Mouse (Mus musculus): ENCODE data around the gene Bcam. TPM values are rescaled to one million over a fixed set of nuclear protein-coding genes. Genes with fewer than 3 reads are reported as not detected.

Bcam gene
- polyA plus RNA-seq, 1 experiment from 2014 or later, result 24.6 TPM

GRCm38 (mm10) chr7:19744590-19745385 lies 26.0 kb downstream of the Bcam start:
- Histone ChIP-seq H3K27me3 (replicated peaks; ENCODE audit: control insufficient read depth, insufficient read depth, low read length) (no peaks in the 10 kb centered on the region), H3K27ac (ENCODE audit: low read depth, low read length) (no peak overlapping the region), H3K4me3 (ENCODE audit: low read length) (no peak overlapping the region), H3K9me3 (ENCODE audit: control insufficient read depth, low read length) (no peaks in the 10 kb centered on the region), H3K4me2 (ENCODE audit: low read length) (no peak overlapping the region), H3K36me3 (ENCODE audit: control insufficient read depth, insufficient read depth, low read length) (peaks cover 2% of the 10 kb centered on the region; the same call in 1 of the 2 replicates), H3K9ac (ENCODE audit: low read depth, low read length) (no peak overlapping the region), H3K4me1 (ENCODE audit: control insufficient read depth, insufficient read depth, low read depth, low read length) (peaks cover 26% of the 10 kb centered on the region)
- no peak for ATAC-seq
- WGBS, result 59% methylated on average over 14 of the region's 14 CpGs

- H3K27ac ChIP-seq (ENCODE audit: low read depth, low read length), result no peak overlapping the region
- 87% methylated on average over 6 of the region's 6 CpGs for WGBS
Measured at GRCm38 (mm10) chr7:19743791-19744190, 27.0 kb downstream of the Bcam start.

GRCm38 (mm10) chr7:19742468-19742867 lies 28.3 kb downstream of the Bcam start:
- H3K36me3 ChIP-seq (ENCODE audit: control insufficient read depth, insufficient read depth, low read length), result peaks cover 9% of the 10 kb centered on the region
- no peak overlapping the region for H3K4me2 ChIP-seq (ENCODE audit: low read length)
- no peak overlapping the region for H3K27ac ChIP-seq (ENCODE audit: low read depth, low read length)
- ATAC-seq, result no peak
- no peak overlapping the region for H3K4me3 ChIP-seq (ENCODE audit: low read length)
- 49% methylated on average over 5 of the region's 5 CpGs for WGBS
- H3K9me3 ChIP-seq (ENCODE audit: control insufficient read depth, low read length), result no peaks in the 10 kb centered on the region
- H3K27me3 ChIP-seq (replicated peaks; ENCODE audit: control insufficient read depth, insufficient read depth, low read length), result no peaks in the 10 kb centered on the region
- peaks cover 16% of the 10 kb centered on the region for H3K4me1 ChIP-seq (ENCODE audit: control insufficient read depth, insufficient read depth, low read depth, low read length)
- H3K9ac ChIP-seq (ENCODE audit: low read depth, low read length), result no peak overlapping the region

More at GRCm38 (mm10) chr7:19743791-19744190, 27.0 kb downstream of the Bcam start:
- Histone ChIP-seq H3K36me3 (ENCODE audit: control insufficient read depth, insufficient read depth, low read length) (peaks cover 2% of the 10 kb centered on the region; the same call in 1 of the 2 replicates), H3K4me1 (ENCODE audit: control insufficient read depth, insufficient read depth, low read depth, low read length) (peaks cover 26% of the 10 kb centered on the region), H3K27me3 (replicated peaks; ENCODE audit: control insufficient read depth, insufficient read depth, low read length) (no peaks in the 10 kb centered on the region), H3K9me3 (ENCODE audit: control insufficient read depth, low read length) (no peaks in the 10 kb centered on the region), H3K4me3 (ENCODE audit: low read length) (no peak overlapping the region), H3K9ac (ENCODE audit: low read depth, low read length) (no peak overlapping the region), H3K4me2 (ENCODE audit: low read length) (no peak overlapping the region)
- no peak for ATAC-seq

- H3K9me3 ChIP-seq (ENCODE audit: control insufficient read depth, low read length), result no peaks in the 10 kb centered on the region
- H3K27ac ChIP-seq (ENCODE audit: low read depth, low read length), result no peak overlapping the region
- no peak for ATAC-seq
- WGBS, result 8% methylated on average over 8 of the region's 8 CpGs
- peaks cover 11% of the 10 kb centered on the region for H3K36me3 ChIP-seq (ENCODE audit: control insufficient read depth, insufficient read depth, low read length)
- H3K4me1 ChIP-seq (ENCODE audit: control insufficient read depth, insufficient read depth, low read depth, low read length), result peaks cover 6% of the 10 kb centered on the region
- H3K4me2 ChIP-seq (ENCODE audit: low read length), result no peak overlapping the region
- no peaks in the 10 kb centered on the region for H3K27me3 ChIP-seq (replicated peaks; ENCODE audit: control insufficient read depth, insufficient read depth, low read length)
- no peak overlapping the region for H3K4me3 ChIP-seq (ENCODE audit: low read length)
- H3K9ac ChIP-seq (ENCODE audit: low read depth, low read length), result no peak overlapping the region
Measured at GRCm38 (mm10) chr7:19741329-19742031, 29.3 kb downstream of the Bcam start.

- H3K4me3 ChIP-seq (ENCODE audit: low read length), result no peak overlapping the region
- no peak for ATAC-seq
- H3K27me3 ChIP-seq (replicated peaks; ENCODE audit: control insufficient read depth, insufficient read depth, low read length), result no peaks in the 10 kb centered on the region
- peaks cover 4% of the 10 kb centered on the region; the same call in 1 of the 2 replicates for H3K4me1 ChIP-seq (ENCODE audit: control insufficient read depth, insufficient read depth, low read depth, low read length)
- 91% methylated on average over 11 of the region's 11 CpGs for WGBS
- no peaks in the 10 kb centered on the region for H3K9me3 ChIP-seq (ENCODE audit: control insufficient read depth, low read length)
- no peak overlapping the region for H3K4me2 ChIP-seq (ENCODE audit: low read length)
- no peak overlapping the region for H3K27ac ChIP-seq (ENCODE audit: low read depth, low read length)
- no peak overlapping the region for H3K9ac ChIP-seq (ENCODE audit: low read depth, low read length)
- H3K36me3 ChIP-seq (ENCODE audit: control insufficient read depth, insufficient read depth, low read length), result peaks cover 11% of the 10 kb centered on the region
Measured at GRCm38 (mm10) chr7:19740269-19740668, 30.5 kb downstream of the Bcam start.

GRCm38 (mm10) chr7:19738771-19739170 lies 32.0 kb downstream of the Bcam start:
- 87% methylated on average over 3 of the region's 3 CpGs for WGBS
- H3K27ac ChIP-seq (ENCODE audit: low read depth, low read length), result no peak overlapping the region
- peaks cover 9% of the 10 kb centered on the region; the same call in 1 of the 2 replicates for H3K36me3 ChIP-seq (ENCODE audit: control insufficient read depth, insufficient read depth, low read length)
- no peak overlapping the region for H3K4me2 ChIP-seq (ENCODE audit: low read length)
- H3K9ac ChIP-seq (ENCODE audit: low read depth, low read length), result no peak overlapping the region
- H3K4me3 ChIP-seq (ENCODE audit: low read length), result no peak overlapping the region
- no peaks in the 10 kb centered on the region; the same call in 1 of the 2 replicates for H3K4me1 ChIP-seq (ENCODE audit: control insufficient read depth, insufficient read depth, low read depth, low read length)
- H3K27me3 ChIP-seq (replicated peaks; ENCODE audit: control insufficient read depth, insufficient read depth, low read length), result no peaks in the 10 kb centered on the region
- ATAC-seq, result no peak
- H3K9me3 ChIP-seq (ENCODE audit: control insufficient read depth, low read length), result no peaks in the 10 kb centered on the region

- Histone ChIP-seq H3K36me3 (ENCODE audit: control insufficient read depth, insufficient read depth, low read length) (peaks cover 15% of the 10 kb centered on the region), H3K27ac (ENCODE audit: low read depth, low read length) (no peak overlapping the region), H3K4me2 (ENCODE audit: low read length) (no peak overlapping the region), H3K9me3 (ENCODE audit: control insufficient read depth, low read length) (no peaks in the 10 kb centered on the region), H3K4me3 (ENCODE audit: low read length) (no peak overlapping the region), H3K27me3 (replicated peaks; ENCODE audit: control insufficient read depth, insufficient read depth, low read length) (no peaks in the 10 kb centered on the region), H3K4me1 (ENCODE audit: control insufficient read depth, insufficient read depth, low read depth, low read length) (no peaks in the 10 kb centered on the region; the same call in 1 of the 2 replicates), H3K9ac (ENCODE audit: low read depth, low read length) (no peak overlapping the region)
- 90% methylated on average over 16 of the region's 16 CpGs for WGBS
- no peak for ATAC-seq
Measured at GRCm38 (mm10) chr7:19736389-19737057, 34.3 kb downstream of the Bcam start.

GRCm38 (mm10) chr7:19734178-19734666 lies 36.6 kb downstream of the Bcam start:
- H3K4me1 ChIP-seq (ENCODE audit: control insufficient read depth, insufficient read depth, low read depth, low read length), result no peaks in the 10 kb centered on the region
- H3K36me3 ChIP-seq (ENCODE audit: control insufficient read depth, insufficient read depth, low read length), result peaks cover 29% of the 10 kb centered on the region
- WGBS, result 86% methylated on average over 10 of the region's 10 CpGs
- no peak overlapping the region for H3K4me3 ChIP-seq (ENCODE audit: low read length)
- H3K27me3 ChIP-seq (replicated peaks; ENCODE audit: control insufficient read depth, insufficient read depth, low read length), result no peaks in the 10 kb centered on the region
- no peaks in the 10 kb centered on the region for H3K9me3 ChIP-seq (ENCODE audit: control insufficient read depth, low read length)
- no peak for ATAC-seq
- H3K27ac ChIP-seq (ENCODE audit: low read depth, low read length), result no peak overlapping the region
- no peak overlapping the region for H3K9ac ChIP-seq (ENCODE audit: low read depth, low read length)
- H3K4me2 ChIP-seq (ENCODE audit: low read length), result no peak overlapping the region

- H3K27ac ChIP-seq (ENCODE audit: low read depth, low read length), result no peak overlapping the region
- H3K9ac ChIP-seq (ENCODE audit: low read depth, low read length), result no peak overlapping the region
- 87% methylated on average over 4 of the region's 4 CpGs for WGBS
- H3K4me1 ChIP-seq (ENCODE audit: control insufficient read depth, insufficient read depth, low read depth, low read length), result no peaks in the 10 kb centered on the region
- no peaks in the 10 kb centered on the region for H3K9me3 ChIP-seq (ENCODE audit: control insufficient read depth, low read length)
- no peak for ATAC-seq
- no peaks in the 10 kb centered on the region for H3K27me3 ChIP-seq (replicated peaks; ENCODE audit: control insufficient read depth, insufficient read depth, low read length)
- H3K4me3 ChIP-seq (ENCODE audit: low read length), result no peak overlapping the region
- no peak overlapping the region for H3K4me2 ChIP-seq (ENCODE audit: low read length)
- peaks cover 53% of the 10 kb centered on the region for H3K36me3 ChIP-seq (ENCODE audit: control insufficient read depth, insufficient read depth, low read length)
Measured at GRCm38 (mm10) chr7:19726541-19726940, 44.3 kb downstream of the Bcam start.

All from hindbrain, embryonic 16.5 days (tissue).